Mouse (Mus musculus) kidney, embryonic 16.5 days (tissue): ENCODE results near the gene Poc1a. TPM values are rescaled to one million over a fixed set of nuclear protein-coding genes. Genes with fewer than 3 reads are reported as not detected.

Source experiments
- ATAC-seq: fragments of 200-750 bp; cut with Nextera tagmentation; 2 replicates; pipeline ENCODE4 v1.8.0; 2017; ENCODE audit warnings: moderate TSS enrichment; ENCODE audit not compliant: low FRiP score, low TSS enrichment
- H3K27ac ChIP-seq: fragments of 300-500 bp; sonication (generic); 2 replicates; pipeline ENCODE4 v1.5.1; 2014; ENCODE audit warnings: low read length
- H3K27me3 ChIP-seq: fragments of 300-500 bp; sonication (generic); 2 replicates; pipeline ENCODE4 v1.6.1; 2014; ENCODE audit warnings: low read length, control low read depth, mixed read lengths; ENCODE audit not compliant: insufficient read depth
- H3K36me3 ChIP-seq: fragments of 300-500 bp; sonication (generic); 2 replicates; pipeline ENCODE4 v1.6.1; 2014; ENCODE audit warnings: low read length, control low read depth, mixed read lengths; ENCODE audit not compliant: insufficient read depth
- H3K4me1 ChIP-seq: fragments of 300-500 bp; sonication (generic); 2 replicates; pipeline ENCODE4 v1.6.1; 2014; ENCODE audit warnings: low read length, control low read depth, mixed read lengths; ENCODE audit not compliant: insufficient read depth
- H3K4me2 ChIP-seq: fragments of 300-500 bp; sonication (generic); replicated peaks from 2 replicates; pipeline ENCODE4 v1.6.1; 2014; ENCODE audit warnings: low read depth, low read length
- H3K4me3 ChIP-seq: fragments of 300-500 bp; sonication (generic); 2 replicates; pipeline ENCODE4 v1.5.1; 2014; ENCODE audit warnings: mild to moderate bottlenecking, low read length
- H3K9ac ChIP-seq: fragments of 300-500 bp; sonication (generic); replicated peaks from 2 replicates; pipeline ENCODE4 v1.6.1; 2014; ENCODE audit warnings: low read length
- H3K9me3 ChIP-seq: fragments of 300-500 bp; sonication (generic); 2 replicates; pipeline ENCODE4 v1.6.1; 2016; ENCODE audit warnings: low read length, control low read depth
- WGBS: fragments of 180-500 bp; shearing (Covaris S2); extraction: QIAGEN DNeasy Blood & Tissue Kit; methylation state at CpG from one replicate; pipeline ENCODE4 v1.1.7; 2014; 5-methylcytosine and 5-hydroxymethylcytosine counted together
- polyA plus RNA-seq: library from polyadenylated mRNA; unstranded; fragments of >200 nt; fragmentation: Nextera tagmentation; extraction: Ambion mirVana; gene quantifications from 2 replicates; pipeline ENCODE4 v1.2.1, GENCODE M21; 2015

Poc1a gene
- polyA plus RNA-seq, 1 experiment from 2014 or later: 29.2 TPM

GRCm38 (mm10) chr9:106322497-106322896, 41.6 kb downstream of the Poc1a start:
- ATAC-seq: no peak
- Histone ChIP-seq H3K9ac (no peak overlapping the region), H3K27me3 (no peaks in the 10 kb centered on the region), H3K27ac (no peak overlapping the region), H3K4me1 (peaks cover 14% of the 10 kb centered on the region; the same call in 1 of the 2 replicates), H3K36me3 (no peaks in the 10 kb centered on the region), H3K9me3 (no peaks in the 10 kb centered on the region), H3K4me3 (no peak overlapping the region), H3K4me2 (no peak overlapping the region)
- WGBS: 69% methylated on average over 3 of the region's 3 CpGs

GRCm38 (mm10) chr9:106326241-106326640, 45.4 kb downstream of the Poc1a start:
- no peak overlapping the region for H3K4me2 ChIP-seq
- no peak overlapping the region for H3K27ac ChIP-seq
- H3K36me3 ChIP-seq: no peaks in the 10 kb centered on the region
- H3K4me3 ChIP-seq: no peak overlapping the region
- peaks cover 18% of the 10 kb centered on the region; the same call in 1 of the 2 replicates for H3K4me1 ChIP-seq
- no peaks in the 10 kb centered on the region for H3K27me3 ChIP-seq
- no peak overlapping the region for H3K9ac ChIP-seq
- no peaks in the 10 kb centered on the region for H3K9me3 ChIP-seq
- ATAC-seq: no peak
- WGBS: 75% methylated on average over 8 of the region's 8 CpGs

- no peak overlapping the region for H3K4me3 ChIP-seq
- H3K4me1 ChIP-seq: peaks cover 18% of the 10 kb centered on the region; the same call in 1 of the 2 replicates
- ATAC-seq: no peak
- 87% methylated on average over 8 of the region's 8 CpGs for WGBS
- H3K4me2 ChIP-seq: no peak overlapping the region
- H3K9me3 ChIP-seq: no peaks in the 10 kb centered on the region
- no peaks in the 10 kb centered on the region for H3K27me3 ChIP-seq
- no peak overlapping the region for H3K27ac ChIP-seq
- H3K36me3 ChIP-seq: no peaks in the 10 kb centered on the region
- no peak overlapping the region for H3K9ac ChIP-seq
Measured at GRCm38 (mm10) chr9:106327125-106327809, 46.4 kb downstream of the Poc1a start.

GRCm38 (mm10) chr9:106328068-106328610, 47.3 kb downstream of the Poc1a start:
- no peaks in the 10 kb centered on the region for H3K36me3 ChIP-seq
- ATAC-seq: no peak
- no peak overlapping the region for H3K9ac ChIP-seq
- no peak overlapping the region for H3K4me3 ChIP-seq
- no peaks in the 10 kb centered on the region for H3K9me3 ChIP-seq
- H3K27me3 ChIP-seq: no peaks in the 10 kb centered on the region
- H3K4me2 ChIP-seq: no peak overlapping the region
- peak overlapping the region; percentile 83; the same call in 1 of the 2 replicates for H3K27ac ChIP-seq
- H3K4me1 ChIP-seq: peaks cover 11% of the 10 kb centered on the region; the same call in 1 of the 2 replicates
- 71% methylated on average over 7 of the region's 7 CpGs for WGBS

GRCm38 (mm10) chr9:106328772-106329511, 48.1 kb downstream of the Poc1a start:
- ATAC-seq: peak; percentile 52; the same call in 1 of the 2 replicates
- Histone ChIP-seq H3K4me3 (no peak overlapping the region), H3K27me3 (no peaks in the 10 kb centered on the region), H3K4me1 (peaks cover 10% of the 10 kb centered on the region; the same call in 1 of the 2 replicates), H3K27ac (peak overlapping the region; percentile 83), H3K4me2 (no peak overlapping the region), H3K9ac (no peak overlapping the region), H3K36me3 (no peaks in the 10 kb centered on the region), H3K9me3 (no peaks in the 10 kb centered on the region)
- 32% methylated on average over 5 of the region's 5 CpGs for WGBS

GRCm38 (mm10) chr9:106332746-106333145, 51.9 kb downstream of the Poc1a start:
- WGBS: 59% methylated on average over 3 of the region's 3 CpGs

GRCm38 (mm10) chr9:106337620-106338019, 56.8 kb downstream of the Poc1a start:
- Histone ChIP-seq H3K4me1 (peaks cover 46% of the 10 kb centered on the region), H3K27ac (peak overlapping the region; percentile 72), H3K36me3 (no peaks in the 10 kb centered on the region)

More at GRCm38 (mm10) chr9:106332746-106333145, 51.9 kb downstream of the Poc1a start:
- Histone ChIP-seq H3K27me3 (no peaks in the 10 kb centered on the region), H3K9ac (no peak overlapping the region), H3K9me3 (no peaks in the 10 kb centered on the region), H3K4me2 (no peak overlapping the region), H3K4me3 (no peak overlapping the region), H3K36me3 (no peaks in the 10 kb centered on the region), H3K4me1 (peaks cover 15% of the 10 kb centered on the region), H3K27ac (no peak overlapping the region)
- no peak for ATAC-seq

GRCm38 (mm10) chr9:106338462-106339172, 57.8 kb downstream of the Poc1a start:
- 0 out of 2 replicates have a peak, but pooled peaks have one; percentile 21 for ATAC-seq
- 33% methylated on average over 10 of the region's 10 CpGs for WGBS
- H3K27me3 ChIP-seq: no peaks in the 10 kb centered on the region
- H3K4me1 ChIP-seq: peaks cover 46% of the 10 kb centered on the region
- no peaks in the 10 kb centered on the region for H3K9me3 ChIP-seq
- H3K36me3 ChIP-seq: no peaks in the 10 kb centered on the region
- H3K4me3 ChIP-seq: no peak overlapping the region
- no peak overlapping the region for H3K4me2 ChIP-seq
- peak overlapping the region; percentile 72 for H3K27ac ChIP-seq
- H3K9ac ChIP-seq: peak overlapping the region; percentile 35

More at GRCm38 (mm10) chr9:106337620-106338019, 56.8 kb downstream of the Poc1a start:
- Histone ChIP-seq H3K27me3 (no peaks in the 10 kb centered on the region), H3K9me3 (no peaks in the 10 kb centered on the region), H3K9ac (peak overlapping the region; percentile 35; the same call in 1 of the 2 replicates), H3K4me2 (no peak overlapping the region), H3K4me3 (no peak overlapping the region)
- no peak for ATAC-seq
- WGBS: 71% methylated on average over 9 of the region's 9 CpGs

- no peaks in the 10 kb centered on the region for H3K9me3 ChIP-seq
- WGBS: 66% methylated on average over 6 of the region's 6 CpGs
- H3K4me2 ChIP-seq: no peak overlapping the region
- no peaks in the 10 kb centered on the region for H3K27me3 ChIP-seq
- no peak for ATAC-seq
- peak overlapping the region; percentile 25; the same call in 1 of the 2 replicates for H3K9ac ChIP-seq
- peak overlapping the region; percentile 72 for H3K27ac ChIP-seq
- H3K4me1 ChIP-seq: peaks cover 46% of the 10 kb centered on the region
- H3K36me3 ChIP-seq: no peaks in the 10 kb centered on the region
- no peak overlapping the region for H3K4me3 ChIP-seq
Measured at GRCm38 (mm10) chr9:106339173-106339558, 58.3 kb downstream of the Poc1a start.
